Mouse (Mus musculus) heart, adult 2 months (tissue): ENCODE measurements around the gene Alb.

Experiments used
- CTCF ChIP-seq: fragments of 200-600 bp; IDR thresholded peaks from 2 replicates; pipeline ENCODE4 v1.8.1; 2022; ENCODE audit warnings: antibody characterized with exemption, mild to moderate bottlenecking, moderate library complexity
- EP300 ChIP-seq: fragments of 200-500 bp; IDR thresholded peaks from 2 replicates; pipeline ENCODE4 v1.6.1; 2011; ENCODE audit warnings: low read depth, low read length, control low read depth; ENCODE audit not compliant: insufficient read depth
- POLR2A ChIP-seq: fragments of 200-500 bp; IDR thresholded peaks from 2 replicates; pipeline ENCODE4 v1.6.1; 2011; ENCODE audit warnings: mild to moderate bottlenecking, low read depth, low read length, control low read depth; ENCODE audit not compliant: insufficient read depth

DNA sequence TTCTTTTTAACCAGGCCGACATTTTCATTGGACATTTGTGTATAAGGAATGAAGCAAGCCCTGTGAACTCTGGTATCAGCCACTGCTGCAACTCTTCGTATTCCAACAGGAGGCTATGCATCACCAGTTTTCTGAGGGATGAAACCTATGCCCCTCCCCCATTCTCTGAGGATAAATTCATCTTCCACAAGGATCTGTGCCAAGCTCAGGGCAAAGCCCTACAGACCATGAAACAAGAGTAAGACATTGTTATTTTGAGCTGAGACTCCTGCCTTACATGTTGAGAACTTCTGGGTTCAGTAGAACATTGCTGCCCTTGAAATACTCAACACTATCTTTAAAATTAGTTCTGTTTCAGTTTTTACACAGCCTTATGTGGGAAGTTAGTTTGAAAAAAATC, 45.8 kb downstream of the Alb start:
- TF ChIP-seq POLR2A (no peak), CTCF (no peak), EP300 (no peak)
